Mouse (Mus musculus) midbrain, embryonic 11.5 days (tissue): ENCODE measurements at regions not wholly inside any gene's neighbourhood (a gene's known extent, or its start where the extent isn't known, plus 50 kb on each side); places are given as distances from the start of the nearest gene placed in this dataset. TPM values are rescaled to one million over a fixed set of nuclear protein-coding genes. Genes with fewer than 3 reads are reported as not detected.
A peak's percentile ranks its signal among the peaks of the same experiment; 100 is the strongest.
"Not testable (repeated sequence)": the region's sequence is repeated elsewhere in the genome, so short reads cannot be mapped to it uniquely, and the experiment has no call there.

Experiments
- ATAC-seq: fragments of 200-750 bp; cut with Nextera tagmentation; 2 replicates; pipeline ENCODE4 v1.8.0; 2017; ENCODE audit warnings: moderate TSS enrichment, moderate library complexity; ENCODE audit not compliant: low FRiP score
- DNase-seq: peaks from one replicate; pipeline ENCODE4 v3.0.0; 2015; ENCODE audit warnings: low spot score; ENCODE audit errors: missing footprints
- H3K27ac ChIP-seq: fragments of 300-500 bp; sonication (generic); 2 replicates; pipeline ENCODE4 v1.5.1; 2014; ENCODE audit warnings: low read depth, low read length
- H3K27me3 ChIP-seq: fragments of 300-500 bp; sonication (generic); 2 replicates; pipeline ENCODE4 v1.6.1; 2014; ENCODE audit warnings: mild to moderate bottlenecking, low read length, moderate library complexity, mixed read lengths; ENCODE audit not compliant: control insufficient read depth, insufficient read depth
- H3K36me3 ChIP-seq: fragments of 300-500 bp; sonication (generic); 2 replicates; pipeline ENCODE4 v1.6.1; 2014; ENCODE audit warnings: mild to moderate bottlenecking, low read length, moderate library complexity, mixed read lengths; ENCODE audit not compliant: control insufficient read depth, insufficient read depth
- H3K4me1 ChIP-seq: fragments of 300-500 bp; sonication (generic); 2 replicates; pipeline ENCODE4 v1.6.1; 2014; ENCODE audit warnings: low read length; ENCODE audit not compliant: control insufficient read depth, insufficient read depth
- H3K4me2 ChIP-seq: fragments of 300-500 bp; sonication (generic); 2 replicates; pipeline ENCODE4 v1.6.1; 2014; ENCODE audit warnings: mild to moderate bottlenecking, moderate library complexity
- H3K4me3 ChIP-seq: fragments of 300-500 bp; sonication (generic); 2 replicates; pipeline ENCODE4 v1.5.1; 2014; ENCODE audit warnings: low read depth, low read length
- H3K9ac ChIP-seq: fragments of 300-500 bp; sonication (generic); 2 replicates; pipeline ENCODE4 v1.6.1; 2014; ENCODE audit warnings: low read length
- H3K9me3 ChIP-seq: fragments of 300-500 bp; sonication (generic); 2 replicates; pipeline ENCODE4 v1.6.1; 2016; ENCODE audit warnings: low read length; ENCODE audit not compliant: control insufficient read depth
- WGBS: fragments of 180-500 bp; shearing (Covaris S2); extraction: QIAGEN DNeasy Blood & Tissue Kit; methylation state at CpG from one replicate; pipeline ENCODE4 v1.1.7; 2014; 5-methylcytosine and 5-hydroxymethylcytosine counted together
- microRNA-seq: library from miRNA; unstranded; fragments of <30 nt; microRNA quantifications from one replicate; pipeline ENCODE4, GENCODE M21; 2017

GRCm38 (mm10) chr7:47830124-47830523 lies 151.8 kb downstream of the Mrgpra4 start:
- Histone ChIP-seq H3K4me1 (no peaks in the 10 kb centered on the region), H3K27me3 (no peaks in the 10 kb centered on the region), H3K4me2 (no peak overlapping the region), H3K9me3 (no peaks in the 10 kb centered on the region), H3K9ac (no peak overlapping the region), H3K27ac (no peak overlapping the region), H3K4me3 (no peak overlapping the region), H3K36me3 (no peaks in the 10 kb centered on the region)
- peak; percentile 82 for DNase-seq
- 42% methylated on average over 2 of the region's 2 CpGs for WGBS
- ATAC-seq, result no peak

GRCm38 (mm10) chr7:47781373-47781772 lies 180.2 kb upstream of the Mrgpra3 start:
- DNase-seq, result no peak
- H3K4me2 ChIP-seq, result no peak overlapping the region
- H3K27me3 ChIP-seq, result no peaks in the 10 kb centered on the region
- H3K9me3 ChIP-seq, result peaks cover 12% of the 10 kb centered on the region
- 61% methylated on average over 6 of the region's 6 CpGs for WGBS
- no peaks in the 10 kb centered on the region for H3K4me1 ChIP-seq
- no peak overlapping the region for H3K4me3 ChIP-seq
- H3K27ac ChIP-seq, result no peak overlapping the region
- no peak for ATAC-seq
- H3K9ac ChIP-seq, result no peak overlapping the region
- H3K36me3 ChIP-seq, result no peaks in the 10 kb centered on the region

GRCm38 (mm10) chr7:47747528-47747927 lies 146.4 kb upstream of the Mrgpra3 start:
- no peak overlapping the region for H3K4me3 ChIP-seq
- no peak overlapping the region for H3K9ac ChIP-seq
- no peaks in the 10 kb centered on the region for H3K4me1 ChIP-seq
- ATAC-seq (no peak), DNase-seq (no peak)
- H3K27ac ChIP-seq, result no peak overlapping the region
- H3K27me3 ChIP-seq, result no peaks in the 10 kb centered on the region
- no peaks in the 10 kb centered on the region for H3K36me3 ChIP-seq
- peaks cover 12% of the 10 kb centered on the region; the same call in 1 of the 2 replicates for H3K9me3 ChIP-seq
- no peak overlapping the region for H3K4me2 ChIP-seq
- WGBS, result 66% methylated on average over 3 of the region's 3 CpGs

GRCm38 (mm10) chr7:47740064-47740463 lies 138.9 kb upstream of the Mrgpra3 start:
- H3K4me3 ChIP-seq, H3K27ac ChIP-seq, H3K9me3 ChIP-seq, H3K36me3 ChIP-seq, H3K4me1 ChIP-seq, H3K9ac ChIP-seq, DNase-seq, ATAC-seq, H3K4me2 ChIP-seq, H3K27me3 ChIP-seq: not testable (repeated sequence)
- 89% methylated on average over 2 of the region's 2 CpGs for whole genome bisulfite sequencing

GRCm38 (mm10) chr7:47691121-47691520 lies 89.9 kb upstream of the Mrgpra3 start:
- 71% methylated on average over 2 of the region's 2 CpGs for WGBS
- H3K9me3 ChIP-seq, result peaks cover 22% of the 10 kb centered on the region
- no peaks in the 10 kb centered on the region for H3K27me3 ChIP-seq
- H3K4me3 ChIP-seq, result no peak overlapping the region
- DNase-seq (no peak), ATAC-seq (no peak)
- H3K4me2 ChIP-seq, result no peak overlapping the region
- H3K4me1 ChIP-seq, result no peaks in the 10 kb centered on the region
- no peak overlapping the region for H3K27ac ChIP-seq
- H3K36me3 ChIP-seq, result no peaks in the 10 kb centered on the region
- H3K9ac ChIP-seq, result no peak overlapping the region

GRCm38 (mm10) chr7:47676999-47677398 lies 75.8 kb upstream of the Mrgpra3 start:
- 79% methylated on average over 2 of the region's 2 CpGs for WGBS
- peaks cover 15% of the 10 kb centered on the region; the same call in 1 of the 2 replicates for H3K9me3 ChIP-seq
- DNase-seq (no peak), ATAC-seq (no peak)
- no peaks in the 10 kb centered on the region for H3K27me3 ChIP-seq
- H3K9ac ChIP-seq, result no peak overlapping the region
- no peak overlapping the region for H3K4me2 ChIP-seq
- no peaks in the 10 kb centered on the region for H3K36me3 ChIP-seq
- no peak overlapping the region for H3K4me3 ChIP-seq
- no peak overlapping the region for H3K27ac ChIP-seq
- no peaks in the 10 kb centered on the region for H3K4me1 ChIP-seq

Small RNAs in the stretch of these regions (microRNA-seq; reads per million reads assigned to microRNA genes)
- gene Gm22427, result not detected
